Mouse (Mus musculus): ENCODE results near the gene Mrto4. TPM values are rescaled to one million over a fixed set of nuclear protein-coding genes. Genes with fewer than 3 reads are reported as not detected.

Gene Mrto4
- polyA plus RNA-seq, 1 experiment = 90.5 TPM

DNA sequence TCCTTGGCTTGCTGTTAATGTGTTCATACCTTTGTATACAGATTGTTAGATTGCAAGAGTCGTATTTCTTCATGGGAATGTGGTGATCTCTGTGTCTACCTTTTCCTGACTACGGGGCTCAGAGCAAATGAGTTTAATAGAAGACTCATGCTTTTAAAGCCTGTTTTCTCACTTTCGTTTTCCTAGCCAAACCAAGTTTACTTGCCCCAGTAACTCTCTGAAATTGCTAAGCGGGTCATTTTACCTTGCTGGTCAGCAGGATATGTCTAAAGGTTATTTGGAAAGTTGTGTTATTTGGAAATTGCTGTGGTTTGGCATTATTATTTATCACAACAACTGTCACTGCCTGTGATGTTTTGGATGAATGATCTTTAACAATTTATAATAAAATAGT is 29.1 kb upstream of the Mrto4 start:
- Histone ChIP-seq H3K4me3 (ENCODE audit: control insufficient read depth, low read depth, low read length) (no peak overlapping the region; the same call in 1 of the 2 replicates), H3K4me1 (ENCODE audit: control insufficient read depth, insufficient read depth, low read length) (peaks cover 2% of the 10 kb centered on the region), H3K36me3 (ENCODE audit: control insufficient read depth, insufficient read depth, low read length) (no peaks in the 10 kb centered on the region), H3K27me3 (ENCODE audit: control insufficient read depth, insufficient read depth, low read length) (no peaks in the 10 kb centered on the region), H3K27ac (ENCODE audit: control insufficient read depth, insufficient read depth, low read depth, low read length) (no peak overlapping the region)
- TF ChIP-seq CTCF (IDR thresholded peaks at IDR 0.05; ENCODE audit: control insufficient read depth, insufficient read depth, insufficient replicate concordance, low read depth, low read length) (no peak), POLR2A (IDR thresholded peaks at IDR 0.05; ENCODE audit: control insufficient read depth, low read depth, low read length) (no peak)

DNA sequence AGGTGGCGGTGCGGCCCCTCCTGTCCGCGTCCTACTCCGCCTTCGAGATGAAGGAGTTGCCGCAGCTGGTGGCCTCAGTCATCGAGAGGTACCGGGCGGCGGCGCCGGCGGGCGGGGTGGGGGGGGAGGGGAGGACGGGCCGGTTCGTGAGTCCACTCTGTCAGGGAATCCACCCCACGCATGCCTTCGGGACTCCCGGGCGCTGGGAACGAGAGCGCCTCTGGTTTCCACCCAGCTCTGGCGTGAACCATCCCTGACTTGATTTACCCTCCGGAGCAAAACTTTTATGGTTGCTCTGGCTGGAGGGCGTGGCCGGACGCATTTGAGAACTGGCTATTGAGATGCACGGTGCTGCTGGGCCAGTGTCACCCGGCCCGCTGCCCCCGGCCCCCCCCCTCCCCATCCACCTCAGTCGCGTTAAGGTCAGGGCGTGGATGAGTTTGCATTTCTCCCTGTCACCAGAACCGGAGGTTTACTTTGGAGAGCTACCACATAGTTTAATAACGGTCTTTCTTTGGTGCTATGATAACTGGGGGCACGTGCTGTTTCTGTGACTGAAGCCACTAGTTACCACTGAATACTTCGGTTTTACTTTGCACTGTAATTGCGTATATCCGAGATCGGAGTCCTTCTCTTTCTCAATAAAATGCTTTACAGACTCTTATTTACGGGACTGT is 28.5 kb upstream of the Mrto4 start:
- TF ChIP-seq POLR2A (IDR thresholded peaks at IDR 0.05; ENCODE audit: control insufficient read depth, low read depth, low read length) (no peak), CTCF (IDR thresholded peaks at IDR 0.05; ENCODE audit: control insufficient read depth, insufficient read depth, insufficient replicate concordance, low read depth, low read length) (no peak)
- H3K4me1 ChIP-seq (ENCODE audit: control insufficient read depth, insufficient read depth, low read length) = peaks cover 2% of the 10 kb centered on the region
- H3K36me3 ChIP-seq (ENCODE audit: control insufficient read depth, insufficient read depth, low read length) = no peaks in the 10 kb centered on the region
- H3K27ac ChIP-seq (ENCODE audit: control insufficient read depth, insufficient read depth, low read depth, low read length) = peak overlapping the region; percentile 88
- H3K27me3 ChIP-seq (ENCODE audit: control insufficient read depth, insufficient read depth, low read length) = no peaks in the 10 kb centered on the region
- peak overlapping the region; percentile 98 for H3K4me3 ChIP-seq (ENCODE audit: control insufficient read depth, low read depth, low read length)

DNA sequence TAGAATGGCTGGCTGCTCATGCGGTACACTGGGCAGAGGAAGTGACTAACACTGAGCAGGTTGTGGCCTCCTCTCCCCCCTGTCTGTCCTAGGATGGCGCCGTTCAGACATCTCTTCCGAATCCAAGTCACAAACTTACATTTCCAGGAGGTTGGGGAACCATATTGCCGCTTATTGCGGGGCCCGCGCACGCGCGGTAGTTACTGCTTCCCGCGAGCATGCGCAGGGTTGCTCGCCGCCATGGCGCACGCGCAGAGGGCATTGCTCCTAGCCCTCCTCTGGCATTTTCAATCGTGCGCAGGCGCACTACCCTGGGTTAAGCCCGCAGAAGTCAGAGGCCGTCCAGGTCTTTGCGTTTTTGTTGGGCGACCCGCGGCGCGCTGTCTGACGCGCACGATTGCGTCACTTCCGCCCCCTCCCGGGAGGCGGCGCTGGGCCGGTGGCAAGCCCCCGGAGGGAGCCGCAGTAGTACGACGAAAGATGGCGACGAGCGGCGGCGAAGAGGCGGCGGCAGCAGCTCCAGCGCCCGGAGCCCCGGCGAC is 27.9 kb upstream of the Mrto4 start:
- Histone ChIP-seq H3K4me1 (ENCODE audit: control insufficient read depth, insufficient read depth, low read length) (peaks cover 2% of the 10 kb centered on the region; the same call in 1 of the 2 replicates), H3K36me3 (ENCODE audit: control insufficient read depth, insufficient read depth, low read length) (no peaks in the 10 kb centered on the region), H3K27ac (ENCODE audit: control insufficient read depth, insufficient read depth, low read depth, low read length) (peak overlapping the region; percentile 92), H3K4me3 (ENCODE audit: control insufficient read depth, low read depth, low read length) (peak overlapping the region; percentile 98), H3K27me3 (ENCODE audit: control insufficient read depth, insufficient read depth, low read length) (no peaks in the 10 kb centered on the region)
- TF ChIP-seq CTCF (IDR thresholded peaks at IDR 0.05; ENCODE audit: control insufficient read depth, insufficient read depth, insufficient replicate concordance, low read depth, low read length) (no peak), POLR2A (IDR thresholded peaks at IDR 0.05; ENCODE audit: control insufficient read depth, low read depth, low read length) (peak; percentile 79)

DNA sequence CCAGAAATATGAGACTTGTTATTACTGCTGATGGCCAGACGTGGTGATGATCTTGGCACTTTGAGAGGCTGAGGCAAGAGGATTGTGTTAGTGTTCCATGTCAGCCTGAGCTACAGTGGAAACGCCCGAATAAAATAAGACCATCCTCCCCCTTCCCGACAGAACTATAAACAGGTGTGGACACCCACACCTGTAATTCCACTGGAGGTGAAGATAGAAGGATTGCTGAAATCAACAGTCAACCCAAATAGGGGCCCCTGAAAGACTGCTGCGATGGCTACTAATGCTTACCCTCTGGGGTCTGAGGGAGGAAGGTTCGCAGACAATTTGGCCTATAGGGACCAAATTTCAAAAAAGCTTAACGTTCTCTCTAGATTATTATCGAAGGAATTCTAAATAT is 27.3 kb upstream of the Mrto4 start:
- Histone ChIP-seq H3K27me3 (ENCODE audit: control insufficient read depth, insufficient read depth, low read length) (no peaks in the 10 kb centered on the region), H3K4me3 (ENCODE audit: control insufficient read depth, low read depth, low read length) (peak overlapping the region; percentile 98), H3K36me3 (ENCODE audit: control insufficient read depth, insufficient read depth, low read length) (no peaks in the 10 kb centered on the region), H3K4me1 (ENCODE audit: control insufficient read depth, insufficient read depth, low read length) (peaks cover 2% of the 10 kb centered on the region; the same call in 1 of the 2 replicates), H3K27ac (ENCODE audit: control insufficient read depth, insufficient read depth, low read depth, low read length) (no peak overlapping the region; the same call in 1 of the 2 replicates)
- no peak for TF ChIP-seq POLR2A (IDR thresholded peaks at IDR 0.05; ENCODE audit: control insufficient read depth, low read depth, low read length)

DNA sequence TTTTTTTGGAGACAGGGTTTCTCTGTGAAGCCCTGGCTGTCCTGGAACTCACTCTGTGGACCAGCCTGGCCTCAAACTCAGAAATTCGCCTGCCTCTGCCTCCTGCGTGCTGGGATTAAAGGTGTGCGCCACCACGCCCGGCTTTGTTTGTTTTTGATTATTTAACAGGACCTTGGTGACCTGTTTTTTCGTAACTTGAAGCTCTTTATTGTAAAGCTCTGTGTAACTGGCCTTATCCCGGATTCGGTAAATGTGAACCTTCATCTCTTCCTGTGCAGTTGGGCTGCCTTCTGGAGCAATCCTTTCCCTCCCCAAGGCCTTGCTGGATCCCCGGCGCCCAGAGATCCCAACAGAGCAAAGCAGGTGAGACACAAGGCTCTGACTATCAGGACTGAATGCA is 21.2 kb upstream of the Mrto4 start:
- Histone ChIP-seq H3K4me3 (ENCODE audit: control insufficient read depth, low read depth, low read length) (no peak overlapping the region), H3K27me3 (ENCODE audit: control insufficient read depth, insufficient read depth, low read length) (no peaks in the 10 kb centered on the region), H3K36me3 (ENCODE audit: control insufficient read depth, insufficient read depth, low read length) (peaks cover 2% of the 10 kb centered on the region; the same call in 1 of the 2 replicates), H3K27ac (ENCODE audit: control insufficient read depth, insufficient read depth, low read depth, low read length) (no peak overlapping the region), H3K4me1 (ENCODE audit: control insufficient read depth, insufficient read depth, low read length) (no peaks in the 10 kb centered on the region)
- no peak for TF ChIP-seq CTCF (IDR thresholded peaks at IDR 0.05; ENCODE audit: control insufficient read depth, insufficient read depth, insufficient replicate concordance, low read depth, low read length)
- no peak for TF ChIP-seq POLR2A (IDR thresholded peaks at IDR 0.05; ENCODE audit: control insufficient read depth, low read depth, low read length)

DNA sequence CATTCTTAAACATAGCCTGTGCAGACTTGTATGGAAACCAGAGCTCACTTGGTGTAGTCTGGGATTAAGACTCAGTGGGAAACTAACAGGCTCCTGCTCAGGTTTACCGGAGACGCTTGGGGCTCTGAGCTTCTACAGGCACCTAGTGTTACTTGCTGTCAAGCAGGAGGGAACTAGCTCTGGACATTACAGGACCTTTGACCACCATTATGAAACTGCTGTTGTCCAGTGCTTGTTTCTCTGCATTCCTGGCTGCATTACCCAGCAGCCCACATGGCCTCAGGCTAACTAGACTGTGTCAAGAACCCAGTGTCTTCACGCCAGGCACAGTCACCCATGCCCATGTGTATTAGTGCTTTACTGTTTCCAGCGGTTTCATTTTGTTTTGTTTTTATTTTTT is 20.8 kb upstream of the Mrto4 start:
- H3K27me3 ChIP-seq (ENCODE audit: control insufficient read depth, insufficient read depth, low read length) = no peaks in the 10 kb centered on the region

DNA sequence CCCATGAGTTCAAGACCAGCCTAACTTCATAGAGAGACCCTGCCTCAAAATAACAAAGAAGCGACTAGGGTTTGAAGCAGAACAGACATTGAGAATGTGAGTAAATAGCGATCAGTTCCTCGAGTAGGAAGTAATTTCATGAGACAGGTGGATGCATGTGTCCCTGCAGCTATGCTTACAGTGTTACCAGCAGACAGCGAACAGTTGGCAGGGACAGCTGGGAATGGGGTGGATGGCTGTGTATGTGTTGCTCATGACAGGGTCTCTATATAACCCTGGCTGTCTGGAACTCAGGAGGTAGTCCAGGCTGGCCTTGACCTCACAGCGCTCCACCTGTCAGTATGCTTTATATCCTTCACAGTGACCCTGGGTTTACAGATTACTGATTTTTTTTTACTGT is 15.7 kb upstream of the Mrto4 start:
- Histone ChIP-seq H3K27me3 (ENCODE audit: control insufficient read depth, insufficient read depth, low read length) (no peaks in the 10 kb centered on the region), H3K4me1 (ENCODE audit: control insufficient read depth, insufficient read depth, low read length) (no peaks in the 10 kb centered on the region), H3K36me3 (ENCODE audit: control insufficient read depth, insufficient read depth, low read length) (peaks cover 10% of the 10 kb centered on the region), H3K27ac (ENCODE audit: control insufficient read depth, insufficient read depth, low read depth, low read length) (no peak overlapping the region), H3K4me3 (ENCODE audit: control insufficient read depth, low read depth, low read length) (no peak overlapping the region)
- TF ChIP-seq CTCF (IDR thresholded peaks at IDR 0.05; ENCODE audit: control insufficient read depth, insufficient read depth, insufficient replicate concordance, low read depth, low read length) = no peak

More for the DNA sequence above, 20.8 kb upstream of the Mrto4 start:
- H3K4me3 ChIP-seq (ENCODE audit: control insufficient read depth, low read depth, low read length) = no peak overlapping the region
- no peak overlapping the region for H3K27ac ChIP-seq (ENCODE audit: control insufficient read depth, insufficient read depth, low read depth, low read length)
- peaks cover 2% of the 10 kb centered on the region for H3K36me3 ChIP-seq (ENCODE audit: control insufficient read depth, insufficient read depth, low read length)
- no peaks in the 10 kb centered on the region for H3K4me1 ChIP-seq (ENCODE audit: control insufficient read depth, insufficient read depth, low read length)
- TF ChIP-seq POLR2A (IDR thresholded peaks at IDR 0.05; ENCODE audit: control insufficient read depth, low read depth, low read length) = no peak
- no peak for TF ChIP-seq CTCF (IDR thresholded peaks at IDR 0.05; ENCODE audit: control insufficient read depth, insufficient read depth, insufficient replicate concordance, low read depth, low read length)
